Mouse (Mus musculus) myocyte (in vitro differentiated cells): Measurements from ENCODE around the gene Eomes.

Experiments
- E2F4 ChIP-seq: IDR thresholded peaks from one replicate; pipeline ENCODE4 v1.6.1; 2011; ENCODE audit warnings: mild to moderate bottlenecking, control low read depth, moderate library complexity; ENCODE audit not compliant: insufficient read depth
- MAX ChIP-seq: IDR thresholded peaks from one replicate; pipeline ENCODE4 v1.6.1; 2011; ENCODE audit warnings: low read depth, mild to moderate bottlenecking, control low read depth
- MYOD1 ChIP-seq, 3 experiments: IDR thresholded peaks; one replicate each; pipeline ENCODE4 v1.6.1; 2011; ENCODE audit warnings: control low read depth in 2 of 3, low read depth in 2 of 3, mild to moderate bottlenecking in 2 of 3, moderate library complexity in 1 of 3; ENCODE audit not compliant: insufficient read length in 2 of 3, control insufficient read depth in 1 of 3
- MYOG ChIP-seq, 3 experiments: IDR thresholded peaks; one replicate each; pipeline ENCODE4 v1.6.1; 2011; ENCODE audit warnings: control low read depth in 2 of 3, low read depth in 2 of 3, mild to moderate bottlenecking in 2 of 3; ENCODE audit not compliant: insufficient read length in 2 of 3, control insufficient read depth in 1 of 3, insufficient read depth in 1 of 3
- POLR2A ChIP-seq: IDR thresholded peaks from one replicate; pipeline ENCODE4 v1.6.1; 2011; ENCODE audit warnings: low read depth, mild to moderate bottlenecking, control low read depth, moderate library complexity; ENCODE audit not compliant: insufficient read length
- SRF ChIP-seq: IDR thresholded peaks from one replicate; pipeline ENCODE4 v1.6.1; 2011; ENCODE audit warnings: low read depth; ENCODE audit not compliant: control insufficient read depth, insufficient read length

DNA sequence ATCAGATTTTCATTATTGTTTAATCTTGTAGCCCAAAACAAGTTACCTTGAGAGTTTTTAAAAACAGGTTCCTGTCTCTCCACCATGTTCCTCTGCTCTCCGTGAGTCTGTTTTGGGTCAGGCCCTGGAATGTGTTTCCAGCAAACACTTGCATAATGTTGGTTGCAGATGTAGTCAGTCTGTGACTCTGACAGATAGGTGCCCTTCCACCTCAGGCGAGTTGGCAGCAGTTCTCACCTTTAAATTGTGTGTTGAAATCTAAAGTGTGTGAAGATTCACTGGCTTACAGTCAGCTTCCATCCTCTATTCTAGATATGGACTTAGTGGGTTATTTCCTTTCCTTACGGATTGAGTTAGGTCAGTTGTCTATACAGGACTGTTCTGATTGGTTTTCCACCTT is 51.8 kb downstream of the Eomes start:
- TF ChIP-seq MAX (no peak), MYOG (IDR thresholded peaks at IDR 0.05; ENCODE audit: control insufficient read depth in 1 of 3, insufficient read depth in 1 of 3, insufficient read length in 2 of 3, low read depth in 2 of 3) (no peak), POLR2A (no peak), MYOD1 (IDR thresholded peaks at IDR 0.05; ENCODE audit: control insufficient read depth in 1 of 3, insufficient read length in 2 of 3, low read depth in 2 of 3) (no peak), E2F4 (no peak), SRF (no peak)
